Mouse (Mus musculus) testis, adult 2 months (tissue): ENCODE data around the gene Trp53i13.

ENCODE experiments used
- CTCF ChIP-seq: fragments of 200-500 bp; IDR thresholded peaks from 2 replicates; pipeline ENCODE4 v1.5.1; 2012; ENCODE audit warnings: low read depth, mild to moderate bottlenecking, inconsistent platforms, low read length, moderate library complexity; ENCODE audit not compliant: control insufficient read depth, insufficient read depth, insufficient replicate concordance
- POLR2A ChIP-seq: fragments of 200-500 bp; IDR thresholded peaks from 2 replicates; pipeline ENCODE4 v1.6.1; 2012; ENCODE audit warnings: low read depth, mild to moderate bottlenecking, inconsistent platforms, low read length, moderate library complexity; ENCODE audit not compliant: control insufficient read depth

DNA sequence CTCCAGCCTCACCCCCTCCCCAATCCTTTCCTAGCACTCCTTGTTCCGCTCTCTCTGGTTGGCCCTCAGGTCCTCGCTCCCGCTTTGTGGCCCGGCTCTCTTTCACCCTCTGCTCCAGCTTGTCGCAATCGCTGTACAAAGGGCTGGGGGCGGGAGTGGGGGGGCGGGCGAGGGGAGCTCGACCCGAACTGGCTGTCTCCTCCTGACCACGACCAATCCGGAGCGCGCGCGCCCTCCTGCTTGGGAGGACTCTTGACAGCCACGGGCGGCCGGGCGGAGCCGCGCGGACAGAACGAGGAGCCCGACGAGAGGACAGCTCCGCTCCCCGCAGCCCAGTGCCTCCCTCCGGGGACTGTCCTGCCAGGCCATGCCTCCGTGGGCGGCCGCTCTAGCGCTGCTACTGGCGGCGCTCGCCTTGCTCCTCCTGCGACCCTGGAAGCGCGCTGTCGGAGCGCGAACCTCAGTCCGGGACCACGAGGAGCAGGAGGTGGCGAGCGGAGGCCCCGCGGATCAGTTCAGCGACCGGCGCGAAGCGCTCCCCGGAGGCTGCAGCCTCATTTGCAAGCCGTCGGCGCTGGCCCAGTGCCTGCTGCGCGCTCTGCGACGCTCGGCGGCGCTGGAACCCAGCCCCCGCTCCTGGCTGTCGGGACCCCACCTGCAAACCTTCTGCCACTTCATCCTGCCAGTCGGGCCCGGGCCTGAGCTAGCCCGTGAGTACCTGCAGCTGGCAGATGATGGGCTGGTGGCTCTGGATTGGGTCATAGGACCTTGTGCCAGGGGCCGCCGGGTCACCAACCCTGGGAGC lies 746 bp downstream of the Trp53i13 start, which contains the start of gene Abhd15:
- TF ChIP-seq CTCF (no peak), POLR2A (0 out of 2 replicates have a peak, but pooled peaks have one; percentile 40)
